Mouse (Mus musculus) CH12.LX (cell line): ENCODE results near the gene Rilp. TPM values are rescaled to one million over a fixed set of nuclear protein-coding genes. Genes with fewer than 3 reads are reported as not detected.

Source experiments
- DNase-seq: peaks from one replicate; pipeline ENCODE4 v3.0.0-alpha.2; 2013; ENCODE audit errors: extremely low read depth
- H3K27ac ChIP-seq: 2 replicates; pipeline ENCODE4 v1.5.1; 2012; ENCODE audit warnings: low read depth, mild to moderate bottlenecking, control low read depth, moderate library complexity; ENCODE audit not compliant: insufficient read depth
- H3K27me3 ChIP-seq: replicated peaks from 2 replicates; pipeline ENCODE3; 2012; ENCODE audit warnings: inconsistent platforms
- H3K36me3 ChIP-seq, 2 experiments: replicated peaks in 1 of 2; 2 replicates each; pipeline versions ENCODE3 to v1.6.1; 2012; ENCODE audit warnings: inconsistent platforms in 1 of 2, low read length in 1 of 2, mild to moderate bottlenecking in 1 of 2, mixed read lengths in 1 of 2, moderate library complexity in 1 of 2; ENCODE audit not compliant: control insufficient read depth in 1 of 2, insufficient read depth in 1 of 2
- H3K4me1 ChIP-seq, 2 experiments: 2 replicates each; pipeline ENCODE4 v1.6.1; 2012; ENCODE audit warnings: inconsistent platforms in 1 of 2, moderate library complexity in 1 of 2; ENCODE audit not compliant: insufficient read depth in 2 of 2, control insufficient read depth in 1 of 2
- H3K4me2 ChIP-seq: 2 replicates; pipeline ENCODE4 v1.6.1; 2012; ENCODE audit warnings: low read depth, mild to moderate bottlenecking, control low read depth; ENCODE audit not compliant: poor library complexity, insufficient read depth, severe bottlenecking
- H3K4me3 ChIP-seq, 3 experiments: fragments of 150-350 bp in 1 of 3; sonication (generic) in 1 of 3; replicated peaks in 1 of 3; 2 replicates each; pipeline versions ENCODE3 to v1.5.1; 2011 to 2012; ENCODE audit warnings: low read depth in 2 of 3, low read length in 2 of 3, mild to moderate bottlenecking in 2 of 3, moderate library complexity in 2 of 3, control low read depth in 1 of 3, improper control_type of control experiment in 1 of 3, inconsistent platforms in 1 of 3, mixed read lengths in 1 of 3; ENCODE audit not compliant: poor library complexity in 1 of 3
- H3K79me2 ChIP-seq: replicated peaks from 2 replicates; pipeline ENCODE4 v1.6.1; 2012; ENCODE audit warnings: mild to moderate bottlenecking, moderate library complexity; ENCODE audit not compliant: control insufficient read depth, poor library complexity, insufficient read depth, severe bottlenecking; ENCODE audit errors: extremely low read depth
- H3K9ac ChIP-seq: 2 replicates; pipeline ENCODE4 v1.6.1; 2012; ENCODE audit warnings: low read depth, mild to moderate bottlenecking, control low read depth, moderate library complexity; ENCODE audit not compliant: insufficient read depth
- H3K9me3 ChIP-seq: replicated peaks from 2 replicates; pipeline ENCODE3; 2012; ENCODE audit warnings: low read length, inconsistent platforms, mixed read lengths
- BHLHE40 ChIP-seq: IDR thresholded peaks from 2 replicates; pipeline ENCODE4 v1.6.1; 2011; ENCODE audit warnings: mild to moderate bottlenecking, low read depth, low read length, improper control_type of control experiment
- CHD1 ChIP-seq: IDR thresholded peaks from 2 replicates; pipeline ENCODE4 v1.6.1; 2012; ENCODE audit warnings: low read depth, low read length, improper control_type of control experiment, inconsistent platforms
- CHD2 ChIP-seq: IDR thresholded peaks from 2 replicates; pipeline ENCODE4 v1.6.1; 2011; ENCODE audit warnings: low read length, improper control_type of control experiment
- GABPA ChIP-seq: IDR thresholded peaks from 2 replicates; pipeline ENCODE4 v1.6.1; 2012; ENCODE audit warnings: low read depth, low read length, improper control_type of control experiment, inconsistent platforms; ENCODE audit not compliant: insufficient replicate concordance
- JUND ChIP-seq: conservative IDR thresholded peaks from 2 replicates; pipeline ENCODE4 v1.6.1; 2011; ENCODE audit warnings: low read depth, low read length, improper control_type of control experiment
- MAX ChIP-seq: IDR thresholded peaks from 2 replicates; pipeline ENCODE4 v1.6.1; 2011; ENCODE audit warnings: low read length, improper control_type of control experiment
- NRF1 ChIP-seq: IDR thresholded peaks from 2 replicates; pipeline ENCODE4 v1.6.1; 2014; ENCODE audit warnings: low read depth, mild to moderate bottlenecking, inconsistent platforms, low read length, improper control_type of control experiment, moderate library complexity
- UBTF ChIP-seq: IDR thresholded peaks from 2 replicates; pipeline ENCODE4 v1.6.1; 2012; ENCODE audit warnings: low read depth, mild to moderate bottlenecking, inconsistent platforms, low read length, improper control_type of control experiment, moderate library complexity
- dilution Hi-C: fragments of 300-500 bp; cut with MboI; formaldehyde crosslinking; loops from 2 replicates; pipeline ENCODE4 v1.14.3; 2020; ENCODE audit warnings: low sequenced_read_pairs; ENCODE audit not compliant: extremely low pct_unique_long_range_greater_than_20kb, extremely low pct_ligation_motif_present
- in situ Hi-C: fragments of 300-500 bp; cut with MboI; formaldehyde crosslinking; loops from 3 replicates; pipeline ENCODE4 v1.14.3; 2019; ENCODE audit warnings: low sequenced_read_pairs, low pct_ligation_motif_present, low pct_unique_long_range_greater_than_20kb, mixed read lengths
- polyA plus RNA-seq: library from polyadenylated mRNA; unstranded; fragments of >175 nt; gene quantifications from 2 replicates; pipeline ENCODE4 v1.2.1, GENCODE M21; 2012; ENCODE audit warnings: low read depth; ENCODE audit not compliant: insufficient read length
- total RNA-seq, 2 experiments: library from RNA; depleted of rRNA; stranded (reverse); fragments of 300-350 nt in 1 of 2; fragments of >200 nt in 1 of 2; gene quantifications; 2 replicates each; pipeline ENCODE4 v1.2.3; 2012 to 2014

Rilp gene
- total and polyA plus RNA-seq, 3 experiments = 0.17 to 1.1 (median 0.72) TPM

DNA sequence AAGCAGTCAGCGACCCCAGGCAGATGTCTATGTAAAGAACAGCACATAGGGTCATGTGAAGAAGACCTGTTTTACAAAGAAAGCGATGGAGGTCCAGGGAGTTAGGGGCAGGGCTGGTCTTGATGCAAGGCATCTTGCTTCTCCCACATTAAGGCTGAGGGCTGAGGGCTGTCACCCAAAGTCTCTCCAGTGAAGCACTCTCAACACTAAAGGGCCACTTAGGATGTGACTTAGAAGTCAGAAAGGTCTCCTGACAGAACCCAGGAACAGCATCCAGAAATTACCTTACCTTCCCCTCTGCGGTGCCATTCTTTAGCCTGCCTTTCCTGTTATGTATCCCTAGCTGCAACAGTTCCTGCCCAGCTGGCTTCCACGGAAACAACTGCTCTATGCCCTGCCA lies 11.7 kb downstream of the Rilp start:
- Histone ChIP-seq H3K27me3 (no peaks in the 10 kb centered on the region), H3K9ac (no peak overlapping the region), H3K79me2 (no peaks in the 10 kb centered on the region), H3K4me3 (no peak overlapping the region), H3K4me2 (no peak overlapping the region), H3K9me3 (no peaks in the 10 kb centered on the region), H3K27ac (no peak overlapping the region), H3K4me1 (peaks cover 0 to 8% of the 10 kb centered on the region in 2 experiments; a peak in 2 of 4 replicates), H3K36me3 (peaks cover 17 to 79% of the 10 kb centered on the region in 2 experiments)
- dilution Hi-C loops = no loop called here
- DNase-seq = no peak
- in situ Hi-C loops = no loop called here
- TF ChIP-seq BHLHE40 (no peak), JUND (no peak)

DNA sequence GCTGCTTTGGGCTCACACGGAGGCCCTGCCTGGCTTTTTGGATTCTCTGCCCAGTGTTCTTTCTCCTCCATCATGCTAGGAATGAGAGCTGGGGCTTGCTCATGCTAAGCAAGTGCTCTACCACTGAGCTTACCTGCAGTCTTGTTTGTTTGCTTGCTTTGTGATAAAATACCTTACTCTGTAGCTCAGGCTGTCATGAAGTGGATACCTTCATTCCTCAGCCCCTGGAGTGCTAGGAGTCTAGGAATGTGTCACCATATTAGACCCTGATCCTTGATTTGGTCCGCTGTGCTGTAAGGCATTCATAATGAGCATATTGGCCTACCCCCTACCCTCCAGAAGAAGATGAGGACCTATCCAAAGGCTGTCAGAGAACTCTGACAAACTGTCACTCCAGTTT lies 12.9 kb downstream of the Rilp start:
- peaks cover 16 to 75% of the 10 kb centered on the region in 2 experiments for H3K36me3 ChIP-seq

DNA sequence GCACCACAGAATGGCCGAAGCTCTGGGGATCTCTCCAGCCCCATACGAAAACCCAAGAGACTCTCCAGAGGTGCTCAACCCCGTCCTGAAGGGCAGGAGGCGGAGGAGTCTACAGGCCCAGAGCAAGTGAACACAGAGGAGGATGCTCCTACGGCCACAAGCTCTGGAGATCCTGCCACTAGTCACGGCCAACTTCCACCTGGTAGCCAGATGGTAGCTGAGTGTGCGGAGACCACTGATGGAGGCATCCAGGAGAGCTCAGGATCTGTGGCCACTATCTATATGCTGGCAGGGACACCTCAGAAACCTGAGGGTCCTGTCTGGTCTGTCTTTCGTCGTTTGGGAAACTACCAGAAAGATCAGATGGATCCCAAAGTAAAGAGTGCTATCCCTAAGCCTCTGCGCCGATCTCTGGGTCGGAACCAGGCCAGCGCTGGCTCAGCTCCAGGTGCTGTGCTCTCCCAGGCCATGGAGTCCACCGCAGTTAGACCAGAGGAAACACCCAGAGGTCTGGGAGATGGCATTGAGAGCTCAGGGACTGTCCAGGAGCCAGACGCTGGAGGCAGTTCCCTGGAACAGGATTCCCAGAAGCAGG lies 15.7 kb downstream of the Rilp start:
- Histone ChIP-seq H3K36me3 (peaks cover 13 to 66% of the 10 kb centered on the region in 2 experiments), H3K4me3 (no peak overlapping the region), H3K27me3 (no peaks in the 10 kb centered on the region), H3K4me1 (peaks cover 2 to 15% of the 10 kb centered on the region in 2 experiments; a peak in 2 of 4 replicates), H3K79me2 (no peaks in the 10 kb centered on the region), H3K9ac (no peak overlapping the region), H3K27ac (no peak overlapping the region), H3K4me2 (no peak overlapping the region), H3K9me3 (no peaks in the 10 kb centered on the region)
- no peak for DNase-seq
- no peak for TF ChIP-seq CHD1
- dilution Hi-C loops = no loop called here
- in situ Hi-C loops = no loop called here

More for the DNA sequence above, 12.9 kb downstream of the Rilp start:
- no peak for DNase-seq
- dilution Hi-C loops = no loop called here
- Histone ChIP-seq H3K27me3 (no peaks in the 10 kb centered on the region), H3K9me3 (no peaks in the 10 kb centered on the region), H3K4me2 (no peak overlapping the region), H3K4me3 (no peak overlapping the region), H3K79me2 (no peaks in the 10 kb centered on the region), H3K4me1 (peaks cover 2 to 14% of the 10 kb centered on the region in 2 experiments; a peak in 2 of 4 replicates), H3K9ac (no peak overlapping the region), H3K27ac (no peak overlapping the region)
- in situ Hi-C loops = no loop called here
- TF ChIP-seq GABPA = no peak

DNA sequence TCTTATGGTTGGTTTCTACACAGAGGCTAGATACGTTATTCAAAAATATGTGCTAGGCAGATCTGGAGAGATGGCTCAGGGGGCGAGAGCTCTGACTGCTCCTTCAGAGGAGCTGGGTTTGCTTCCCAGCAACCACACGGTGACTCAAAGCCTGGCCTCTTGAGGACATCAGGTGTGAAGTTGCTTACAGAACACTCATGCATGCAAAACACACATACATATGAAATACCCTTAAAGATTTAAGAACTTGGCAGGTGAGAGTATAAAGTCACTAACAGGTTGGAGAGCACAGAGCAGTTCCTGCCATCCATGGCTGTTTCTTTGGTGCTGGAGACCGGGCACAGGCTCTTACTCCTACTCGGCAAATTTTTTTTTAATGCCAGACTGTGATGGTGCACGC lies 17.0 kb downstream of the Rilp start:
- Histone ChIP-seq H3K4me1 (peaks cover 2 to 18% of the 10 kb centered on the region in 2 experiments; a peak in 2 of 4 replicates), H3K9me3 (no peaks in the 10 kb centered on the region)
- dilution Hi-C loops = no loop called here
- TF ChIP-seq NRF1 (no peak), CHD2 (no peak), UBTF (no peak), MAX (no peak)
- TF ChIP-seq, all 38 proteins: peak for 0
- Histone ChIP-seq H3K9ac (no peak overlapping the region), H3K4me3 (no peak overlapping the region), H3K27ac (no peak overlapping the region), H3K79me2 (no peaks in the 10 kb centered on the region), H3K27me3 (no peaks in the 10 kb centered on the region), H3K4me2 (no peak overlapping the region), H3K36me3 (peaks cover 13 to 57% of the 10 kb centered on the region in 2 experiments)
- no peak for DNase-seq
- in situ Hi-C loops = no loop called here
